Mouse (Mus musculus) spleen, adult 2 months (tissue): ENCODE measurements around the gene Inpp5a.

Experiments
- CTCF ChIP-seq: fragments of 200-500 bp; IDR thresholded peaks from 2 replicates; pipeline ENCODE4 v1.5.1; 2011; ENCODE audit warnings: mild to moderate bottlenecking, inconsistent platforms; ENCODE audit not compliant: insufficient read depth, insufficient read length, insufficient replicate concordance; ENCODE audit errors: extremely low read depth
- POLR2A ChIP-seq: fragments of 200-500 bp; IDR thresholded peaks from 2 replicates; pipeline ENCODE4 v1.6.1; 2011; ENCODE audit warnings: low read depth, low read length, inconsistent platforms

- TF ChIP-seq CTCF (no peak), POLR2A (no peak)
These were observed 207.0 kb downstream of the Inpp5a start for GRCm38 (mm10) chr7:139595862-139596261.
